Mouse (Mus musculus): ENCODE measurements around the gene Gfap. TPM values are rescaled to one million over a fixed set of nuclear protein-coding genes. Genes with fewer than 3 reads are reported as not detected.

Gfap gene
- total and polyA plus RNA-seq, 3 experiments: not detected

GRCm38 (mm10) chr11:102880585-102881313 lies 20.0 kb downstream of the Gfap start, which contains the start of the genes Eftud2 and Ccdc103 (continued):
- TF ChIP-seq NRF1 (IDR thresholded peaks at IDR 0.05; ENCODE audit: low read depth, low read length) (peak; percentile 65; the same call in 1 of the 2 replicates), UBTF (IDR thresholded peaks at IDR 0.05; ENCODE audit: low read depth, low read length) (no peak), RAD21 (IDR thresholded peaks at IDR 0.05; ENCODE audit: low read depth, low read length) (no peak), MYC (IDR thresholded peaks at IDR 0.05; ENCODE audit: low read depth, low read length) (peak; percentile 93), CHD1 (IDR thresholded peaks at IDR 0.05; ENCODE audit: low read depth, low read length) (no peak), JUN (IDR thresholded peaks at IDR 0.05; ENCODE audit: insufficient read depth, low read depth, low read length) (0 out of 2 replicates have a peak, but pooled peaks have one; percentile 7), ZC3H11A (IDR thresholded peaks at IDR 0.05; ENCODE audit: low read depth, low read length) (no peak), ZKSCAN1 (IDR thresholded peaks at IDR 0.05; ENCODE audit: borderline replicate concordance, low read depth, low read length) (no peak), ETS1 (conservative IDR thresholded peaks at IDR 0.05; ENCODE audit: low read depth, low read length) (no peak), CTCF (conservative IDR thresholded peaks at IDR 0.05 in 1 of 2, IDR thresholded peaks at IDR 0.05 in 1 of 2; ENCODE audit: low read depth in 2 of 2, low read length in 2 of 2) (peak in 1 of 2 experiments; percentile 35; a peak in 2 of 4 replicates), SIN3A (IDR thresholded peaks at IDR 0.05; ENCODE audit: low read length) (peak; percentile 99), KAT2A (IDR thresholded peaks at IDR 0.05; ENCODE audit: insufficient replicate concordance, low read length) (peak; percentile 95), ELF1 (IDR thresholded peaks at IDR 0.05; ENCODE audit: low read depth, low read length) (peak; percentile 96), BHLHE40 (IDR thresholded peaks at IDR 0.05; ENCODE audit: low read depth, low read length) (peak; percentile 81), MAZ (IDR thresholded peaks at IDR 0.05; ENCODE audit: low read depth, low read length) (peak; percentile 45; the same call in 1 of the 2 replicates), POLR2AphosphoS2 (IDR thresholded peaks at IDR 0.05; ENCODE audit: low read depth, low read length) (peak; percentile 80; the same call in 1 of the 2 replicates), IRF4 (IDR thresholded peaks at IDR 0.05; ENCODE audit: low read depth, low read length) (peak; percentile 67), USF1 (IDR thresholded peaks at IDR 0.05; ENCODE audit: low read depth, low read length) (peak; percentile 99), NELFE (IDR thresholded peaks at IDR 0.05; ENCODE audit: low read depth, low read length) (peak; percentile 99), E2F4 (IDR thresholded peaks at IDR 0.05; ENCODE audit: insufficient replicate concordance, low read depth, low read length) (no peak), USF2 (conservative IDR thresholded peaks at IDR 0.05; ENCODE audit: low read depth, low read length) (peak; percentile 99)

GRCm38 (mm10) chr11:102879558-102879957 lies 21.2 kb downstream of the Gfap start:
- no peak overlapping the region for H3K27ac ChIP-seq (ENCODE audit: insufficient read depth, low read depth)
- H3K4me2 ChIP-seq (ENCODE audit: insufficient read depth, low read depth, poor library complexity, severe bottlenecking): peak overlapping the region; percentile 98; the same call in 1 of the 2 replicates
- in situ Hi-C loops (cut with MboI; ENCODE audit: low pct_ligation_motif_present, low pct_unique_long_range_greater_than_20kb, low sequenced_read_pairs): no loop called here
- peaks cover 6 to 25% of the 10 kb centered on the region in 2 experiments for H3K4me1 ChIP-seq (ENCODE audit: control insufficient read depth in 1 of 2, insufficient read depth in 2 of 2)
- dilution Hi-C loops (cut with MboI; ENCODE audit: extremely low pct_ligation_motif_present, extremely low pct_unique_long_range_greater_than_20kb, low sequenced_read_pairs): no loop called here
- H3K9ac ChIP-seq (ENCODE audit: insufficient read depth, low read depth): peak overlapping the region; percentile 92
- H3K79me2 ChIP-seq (replicated peaks; ENCODE audit: control insufficient read depth, extremely low read depth, insufficient read depth, poor library complexity, severe bottlenecking): peaks cover 30% of the 10 kb centered on the region
- TF ChIP-seq IRF4 (IDR thresholded peaks at IDR 0.05; ENCODE audit: low read depth, low read length) (peak; percentile 69), JUN (IDR thresholded peaks at IDR 0.05; ENCODE audit: insufficient read depth, low read depth, low read length) (0 out of 2 replicates have a peak, but pooled peaks have one; percentile 13), SIN3A (IDR thresholded peaks at IDR 0.05; ENCODE audit: low read length) (0 out of 2 replicates have a peak, but pooled peaks have one; percentile 26), POLR2A (IDR thresholded peaks at IDR 0.05; ENCODE audit: low read depth, low read length) (no peak), HCFC1 (IDR thresholded peaks at IDR 0.05; ENCODE audit: low read depth, low read length) (no peak), MAX (IDR thresholded peaks at IDR 0.05; ENCODE audit: low read length) (peak; percentile 67; the same call in 1 of the 2 replicates), ETS1 (conservative IDR thresholded peaks at IDR 0.05; ENCODE audit: low read depth, low read length) (0 out of 2 replicates have a peak, but pooled peaks have one; percentile 14), MXI1 (IDR thresholded peaks at IDR 0.05; ENCODE audit: low read depth, low read length) (peak; percentile 58; the same call in 1 of the 2 replicates), ZC3H11A (IDR thresholded peaks at IDR 0.05; ENCODE audit: low read depth, low read length) (no peak), EP300 (IDR thresholded peaks at IDR 0.05; ENCODE audit: low read length) (peak; percentile 38; the same call in 1 of the 2 replicates), BHLHE40 (IDR thresholded peaks at IDR 0.05; ENCODE audit: low read depth, low read length) (peak; percentile 95), JUND (conservative IDR thresholded peaks at IDR 0.05; ENCODE audit: low read depth, low read length) (peak; percentile 74), MYC (IDR thresholded peaks at IDR 0.05; ENCODE audit: low read depth, low read length) (peak; percentile 79; the same call in 1 of the 2 replicates)
- peaks cover 33% of the 10 kb centered on the region for H3K27me3 ChIP-seq (replicated peaks)
- no peaks in the 10 kb centered on the region for H3K9me3 ChIP-seq (replicated peaks; ENCODE audit: low read length)
- peak; percentile 42 for DNase-seq (ENCODE audit: extremely low read depth)
- peaks cover 24 to 42% of the 10 kb centered on the region in 2 experiments for H3K36me3 ChIP-seq (replicated peaks in 1 of 2; ENCODE audit: control insufficient read depth in 1 of 2, insufficient read depth in 1 of 2, low read length in 1 of 2)
- peak overlapping the region; percentile 14 to 87 (median 65) for H3K4me3 ChIP-seq (replicated peaks in 1 of 3; ENCODE audit: low read depth in 2 of 3, low read length in 2 of 3, poor library complexity in 1 of 3)

Measured in CH12.LX (cell line).